Mouse (Mus musculus): Measurements from ENCODE around the gene E2f6.

Gene E2f6

DNA sequence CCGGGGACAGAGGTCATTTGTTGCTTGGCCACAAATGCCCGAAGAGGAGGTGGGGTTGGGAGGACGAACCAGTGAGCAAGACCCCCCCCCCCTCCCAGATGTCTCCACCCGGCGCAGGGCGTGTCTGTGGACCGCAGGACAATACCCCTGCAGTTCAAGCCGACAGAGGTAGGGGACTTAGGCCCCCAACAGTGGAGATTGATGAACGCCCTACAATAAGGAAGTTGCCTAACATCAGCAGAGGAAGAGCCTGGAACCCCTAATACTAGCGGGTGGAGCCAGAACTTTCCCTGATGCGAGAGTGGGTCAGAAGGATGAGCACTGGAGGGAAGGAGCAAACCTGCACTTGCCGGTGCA is 9.8 kb upstream of the E2f6 start:
- DNase-seq: no peak

GRCm38 (mm10) chr12:16803237-16803955 is 7.4 kb upstream of the E2f6 start:
- no peak for DNase-seq

GRCm38 (mm10) chr12:16803956-16804430 is 6.8 kb upstream of the E2f6 start:
- no peak for DNase-seq

GRCm38 (mm10) chr12:16805511-16805910 is 5.3 kb upstream of the E2f6 start:
- DNase-seq: peak; percentile 80

DNA sequence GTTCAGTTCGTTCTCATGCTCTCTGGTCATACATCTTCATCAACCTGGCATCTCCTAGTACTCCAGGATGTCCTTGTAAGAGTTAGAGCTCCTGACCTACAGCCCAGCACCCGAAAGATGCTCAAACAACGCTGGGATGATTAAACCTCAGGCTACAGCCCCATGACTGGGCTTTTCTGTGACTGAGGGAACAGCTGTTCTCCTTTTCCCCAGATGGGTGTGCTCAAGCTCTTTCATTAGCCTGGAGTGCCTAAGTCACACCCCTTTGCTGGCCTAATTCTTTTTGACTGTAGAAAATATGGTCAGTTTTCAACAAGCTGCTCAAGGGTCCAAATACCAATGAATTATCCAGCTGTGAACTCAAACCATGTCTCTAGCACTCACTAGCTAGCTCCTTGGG is 2.7 kb upstream of the E2f6 start:
- no peak for DNase-seq

DNA sequence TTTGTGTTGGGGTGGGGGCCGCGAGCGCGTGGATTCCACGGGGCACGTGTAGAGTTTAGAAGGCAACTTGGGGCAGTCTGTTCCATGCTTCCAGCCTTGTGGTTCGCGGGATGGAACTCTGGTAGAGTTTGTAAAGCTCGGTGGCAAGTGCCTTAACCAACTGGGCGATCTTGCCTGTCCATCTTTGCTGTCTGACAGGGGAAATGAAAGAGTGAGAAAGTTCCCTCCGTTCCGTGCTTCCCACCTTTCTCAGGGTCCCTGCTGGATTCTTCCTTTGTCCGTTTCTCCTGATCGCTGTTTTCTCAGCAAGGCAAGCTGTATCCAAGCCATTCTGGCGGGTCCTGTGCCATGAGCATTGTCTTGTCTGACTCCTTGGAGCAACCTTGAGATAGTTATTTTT is 714 bp downstream of the E2f6 start:
- no peak for DNase-seq

DNA sequence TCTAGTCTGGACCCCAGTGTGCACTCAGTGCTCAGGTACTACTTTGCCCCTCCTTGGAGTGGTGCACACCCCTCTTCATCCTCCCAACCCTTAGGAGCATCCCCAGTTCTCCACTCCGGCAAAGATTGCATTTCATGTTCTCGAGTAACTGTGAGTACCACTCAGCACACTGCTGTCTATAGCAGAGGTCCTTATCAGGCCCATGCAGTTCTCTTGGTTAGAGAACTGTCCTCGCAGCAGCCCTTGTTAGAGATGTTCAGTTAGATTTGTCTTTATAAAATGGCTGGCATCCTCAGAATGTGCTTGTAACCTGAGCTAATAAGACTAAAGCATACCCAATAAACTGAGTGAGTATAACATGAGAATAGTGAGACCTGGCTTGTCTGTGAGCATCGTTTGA is 6.4 kb downstream of the E2f6 start:
- DNase-seq: no peak

DNA sequence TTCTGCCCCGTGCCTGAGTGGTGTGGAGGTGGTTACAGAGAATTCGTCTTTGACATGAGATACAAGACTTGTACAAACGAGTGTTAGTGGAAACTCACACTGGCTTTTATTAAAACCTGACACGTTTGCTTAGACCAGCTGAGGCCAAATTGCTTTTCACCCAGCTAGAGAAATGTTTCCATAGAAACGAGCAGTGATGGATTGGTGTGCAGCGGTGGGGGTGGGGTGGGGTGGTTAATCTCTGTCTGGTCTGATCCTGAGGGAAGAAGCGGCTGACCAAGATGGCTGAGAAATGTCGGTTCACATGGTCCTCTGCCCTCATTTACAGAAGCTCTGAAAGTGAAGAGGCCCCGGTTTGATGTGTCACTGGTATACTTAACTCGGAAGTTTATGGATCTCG is 7.8 kb downstream of the E2f6 start:
- no peak for DNase-seq

GRCm38 (mm10) chr12:16820761-16821160 is 10.0 kb downstream of the E2f6 start:
- DNase-seq: no peak

GRCm38 (mm10) chr12:16822181-16822734 is 11.5 kb downstream of the E2f6 start:
- no peak for DNase-seq

- DNase-seq: no peak
These were observed 12.9 kb downstream of the E2f6 start for GRCm38 (mm10) chr12:16823701-16824100.

DNA sequence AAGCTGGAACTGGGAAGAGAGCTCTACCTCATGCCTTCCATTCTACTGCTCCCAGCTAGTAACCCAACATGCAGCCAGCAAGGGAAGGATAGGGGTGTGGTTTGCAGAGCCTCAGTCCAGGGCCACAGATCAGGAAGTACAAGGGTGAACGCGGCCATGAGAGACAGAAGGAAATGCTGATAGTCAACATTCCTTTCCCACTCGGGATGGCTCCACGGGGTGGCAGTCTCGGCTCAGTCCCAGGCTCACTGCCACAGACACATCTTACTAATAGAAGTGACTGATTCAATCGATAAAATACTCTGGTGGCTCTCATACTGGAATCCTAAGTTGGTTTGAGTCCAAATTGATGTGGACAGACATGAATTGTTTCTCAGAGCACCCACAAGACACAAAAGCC is 17.7 kb downstream of the E2f6 start:
- DNase-seq: peak; percentile 58

DNA sequence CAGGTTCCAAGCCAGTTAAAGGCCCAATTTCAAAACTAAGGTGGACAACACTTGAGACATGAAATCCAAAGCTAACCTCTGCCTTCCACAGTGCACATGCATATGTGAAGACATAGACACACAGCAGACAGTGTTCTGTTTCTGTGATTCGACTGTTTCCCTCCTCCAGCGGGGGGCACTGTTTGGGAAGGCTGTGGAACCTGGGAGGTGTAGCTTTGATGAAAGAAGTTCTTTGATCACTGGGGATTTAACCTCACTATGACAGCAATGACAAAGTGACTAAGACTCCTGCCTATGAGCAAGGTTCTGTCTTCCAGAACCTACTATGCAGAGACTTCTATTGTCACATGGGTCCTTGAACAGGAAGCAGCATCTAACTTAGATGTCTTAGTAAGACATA is 19.0 kb downstream of the E2f6 start:
- no peak for DNase-seq

DNA sequence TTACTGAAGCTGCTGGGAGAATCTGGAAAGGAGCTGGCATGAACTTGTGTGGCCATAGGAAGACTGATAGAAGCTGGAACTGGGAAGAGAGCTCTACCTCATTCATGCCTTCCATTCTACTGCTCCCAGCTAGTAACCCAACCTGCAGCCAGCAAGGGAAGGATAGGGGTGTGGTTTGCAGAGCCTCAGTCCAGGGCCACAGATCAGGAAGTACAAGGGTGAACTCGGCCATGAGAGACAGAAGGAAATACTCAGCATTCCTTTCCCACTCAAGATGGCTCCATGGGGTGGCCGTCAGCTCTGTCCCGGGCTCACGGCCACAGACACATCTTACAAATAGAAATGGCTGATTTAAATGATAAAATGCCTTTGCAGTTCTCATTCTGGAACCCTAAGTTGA is 20.3 kb downstream of the E2f6 start:
- no peak for DNase-seq

DNA sequence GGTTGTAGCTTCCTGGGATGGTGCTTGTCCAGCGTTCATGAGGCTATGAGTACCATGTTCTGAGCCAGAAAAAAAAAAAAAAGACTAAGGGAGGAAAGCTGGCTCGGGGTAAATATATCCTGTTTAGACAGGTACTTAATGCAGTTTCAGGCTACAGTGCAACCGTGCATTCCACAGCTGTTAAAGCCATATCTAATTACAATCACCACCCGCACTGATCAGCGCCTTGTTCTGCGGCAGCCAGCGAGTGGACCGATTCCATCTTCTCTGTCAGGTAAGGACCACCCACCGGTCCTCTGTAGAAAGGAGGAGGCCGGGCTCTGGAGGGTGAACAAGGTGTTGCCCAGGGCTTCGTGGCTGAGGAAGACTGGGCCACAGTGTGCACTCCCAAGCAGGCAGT is 23.9 kb downstream of the E2f6 start:
- DNase-seq: no peak

DNA sequence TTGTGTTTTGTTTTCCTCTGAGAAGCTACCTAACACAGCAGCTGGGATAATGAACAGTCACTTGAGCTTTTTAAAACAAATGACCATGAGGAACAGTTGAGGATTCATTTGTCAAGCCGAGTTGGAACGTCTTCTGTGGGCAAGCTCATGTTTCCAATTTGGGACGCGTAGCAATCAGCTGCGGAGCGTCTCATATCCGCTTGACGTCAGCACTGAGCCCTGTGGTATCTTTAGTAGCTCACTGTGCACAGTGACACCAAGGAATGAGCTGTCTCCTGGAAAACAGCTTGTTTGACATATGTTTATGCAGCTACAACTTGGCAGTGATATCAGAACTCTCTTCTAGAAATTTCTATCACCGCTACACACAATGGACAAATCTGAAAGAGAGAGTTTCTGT is 25.4 kb downstream of the E2f6 start:
- DNase-seq: peak; percentile 93

DNA sequence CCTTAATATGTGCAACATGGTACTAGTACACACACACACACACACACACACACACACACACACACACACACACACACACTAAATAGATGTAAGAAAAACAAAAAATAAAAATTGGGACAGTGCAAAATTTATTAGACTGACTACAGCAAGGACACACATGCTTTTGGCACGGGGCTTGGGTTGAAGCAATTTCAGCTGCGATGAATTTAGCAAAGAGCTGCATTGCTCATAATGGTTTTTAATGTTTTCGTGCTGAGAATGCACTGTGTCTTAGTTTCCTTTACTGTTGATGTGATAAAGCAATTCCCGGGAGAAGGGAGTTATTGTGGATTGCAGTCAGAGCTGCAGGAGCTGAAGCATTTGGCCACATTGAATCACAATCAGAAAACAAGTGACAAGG is 27.0 kb downstream of the E2f6 start:
- DNase-seq: no peak

DNA sequence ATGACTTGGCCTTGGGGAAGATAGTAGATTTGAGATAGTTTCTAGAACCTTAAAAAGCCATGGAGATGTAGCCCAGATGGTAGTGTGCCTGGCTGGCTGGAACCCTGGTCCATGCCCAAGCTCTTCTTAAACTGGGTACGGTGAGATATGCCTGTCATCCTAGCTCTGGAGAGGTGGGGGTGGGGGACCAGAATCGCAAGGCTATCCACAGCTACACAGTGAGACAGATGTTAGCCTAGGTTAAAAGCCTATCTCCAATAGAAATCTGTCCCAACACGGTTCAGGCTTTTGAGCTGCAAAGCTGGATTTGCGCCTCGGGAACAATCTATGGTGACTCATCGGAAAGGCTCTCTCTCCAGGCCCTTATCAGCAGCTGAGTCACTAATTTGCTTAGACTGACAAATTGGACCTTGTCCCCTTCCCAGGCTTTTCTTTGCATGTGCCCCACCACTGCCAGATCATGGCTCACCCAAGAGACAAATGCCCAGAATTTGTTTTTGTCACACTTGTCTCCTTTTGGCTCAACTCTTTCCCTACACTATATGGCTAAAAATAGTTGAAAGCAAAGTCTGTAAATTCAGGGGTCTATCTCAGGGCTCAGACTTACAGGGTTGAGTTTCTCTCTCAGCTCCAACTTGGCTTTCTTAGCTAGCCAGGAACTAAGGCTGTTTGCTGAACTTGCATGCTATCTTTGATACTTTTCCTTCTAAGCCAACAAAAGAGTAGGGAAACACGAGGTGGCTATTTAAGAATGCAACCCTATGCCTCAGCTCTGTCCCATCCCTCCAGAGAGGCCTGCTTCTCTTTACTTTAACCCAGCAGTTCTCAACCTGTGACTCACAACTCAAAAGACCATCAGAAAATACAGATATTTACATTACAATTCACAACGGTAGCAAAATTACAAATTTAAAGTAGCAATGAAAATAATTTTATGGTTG is 30.3 kb downstream of the E2f6 start:
- DNase-seq: no peak

DNA sequence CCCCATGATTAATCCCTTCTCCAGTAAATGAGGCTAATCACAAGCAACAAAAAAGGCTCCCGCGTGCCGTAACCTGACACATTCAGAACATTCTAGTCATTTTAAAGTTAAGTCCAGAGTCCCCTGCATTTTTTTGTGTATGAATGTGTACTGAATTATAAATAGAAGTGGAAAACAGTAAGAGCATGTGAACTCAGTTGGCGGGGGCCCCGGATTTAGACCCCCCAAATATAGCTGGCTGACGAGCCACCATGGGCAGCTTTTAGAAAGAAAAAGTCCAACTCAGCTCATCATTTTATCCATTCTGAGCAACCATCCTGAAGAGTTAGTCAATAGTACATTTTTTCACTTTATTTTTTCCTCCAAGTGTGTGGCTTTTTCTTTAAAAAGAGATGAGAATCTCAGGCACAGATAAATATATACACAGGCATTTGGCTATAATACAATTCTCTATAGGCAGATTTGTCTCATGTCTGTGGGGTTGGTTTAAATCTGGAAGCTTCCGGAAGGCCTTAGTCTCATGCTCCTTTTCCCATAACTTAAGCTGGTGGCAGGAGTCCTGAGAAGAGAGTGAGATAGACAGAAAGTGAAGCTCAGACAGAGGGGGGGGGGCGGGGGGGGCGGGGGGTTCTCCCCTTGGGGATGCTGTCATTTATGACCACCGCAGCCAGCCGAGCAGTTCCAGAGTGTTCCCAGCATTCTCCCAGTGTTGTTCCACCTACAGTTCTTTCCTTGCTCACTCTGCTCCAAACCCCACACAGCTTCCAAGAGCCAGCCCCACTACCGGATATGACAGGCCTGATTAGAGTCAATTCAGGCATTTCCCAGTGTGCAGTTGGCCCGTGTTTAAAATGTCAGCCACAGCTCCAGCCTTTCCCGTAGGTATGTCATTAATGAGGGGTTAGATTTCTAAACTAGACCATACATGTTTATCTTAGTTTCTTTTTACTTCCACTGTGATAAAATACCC is 34.1 kb downstream of the E2f6 start:
- no peak for DNase-seq

DNA sequence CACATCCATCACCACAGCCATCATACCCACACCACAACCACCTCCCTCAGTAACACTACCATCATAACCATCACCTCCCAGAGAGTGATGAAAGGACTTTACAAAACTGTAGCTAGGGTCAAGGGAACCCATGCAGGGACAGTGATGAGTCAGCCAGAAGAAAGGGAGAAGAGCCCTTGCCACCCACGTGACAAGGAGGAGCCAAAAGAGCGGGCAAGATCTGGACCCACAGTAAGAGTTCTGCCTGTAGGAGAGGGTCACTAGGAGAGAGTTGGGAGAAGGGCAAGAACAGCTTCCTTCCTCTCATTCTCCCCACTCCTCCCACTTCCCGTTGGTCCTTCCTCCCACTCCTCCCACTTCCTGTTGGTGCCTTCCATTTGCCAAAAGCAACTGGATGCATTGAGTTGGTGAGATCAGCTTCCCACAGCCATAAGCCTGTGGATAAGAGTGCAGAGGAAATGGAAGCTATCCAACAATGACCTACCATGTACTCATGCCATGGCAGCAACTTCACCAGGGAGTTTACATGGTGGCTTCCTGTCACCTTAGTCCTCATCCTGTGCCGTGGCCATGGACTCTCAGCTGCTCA is 36.5 kb downstream of the E2f6 start:
- DNase-seq: no peak

DNA sequence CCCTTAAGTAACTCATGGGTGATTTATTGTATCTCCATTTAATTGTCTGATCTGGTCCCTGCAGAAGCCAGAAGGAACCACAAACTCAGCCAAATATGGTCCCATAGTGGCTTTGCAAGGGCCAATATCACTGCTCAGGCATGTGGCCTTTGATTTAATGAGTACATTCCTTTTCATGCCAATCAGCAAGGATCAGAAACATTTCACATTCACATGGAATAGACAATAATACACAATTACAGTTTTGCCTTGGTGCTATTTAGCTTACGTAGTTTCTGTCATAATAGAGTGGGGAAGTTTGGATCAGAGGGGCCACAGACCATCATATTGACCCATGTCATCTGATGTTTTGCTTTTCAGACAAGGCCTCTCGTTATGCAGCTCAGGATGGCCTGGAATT is 37.7 kb downstream of the E2f6 start:
- DNase-seq: no peak

DNA sequence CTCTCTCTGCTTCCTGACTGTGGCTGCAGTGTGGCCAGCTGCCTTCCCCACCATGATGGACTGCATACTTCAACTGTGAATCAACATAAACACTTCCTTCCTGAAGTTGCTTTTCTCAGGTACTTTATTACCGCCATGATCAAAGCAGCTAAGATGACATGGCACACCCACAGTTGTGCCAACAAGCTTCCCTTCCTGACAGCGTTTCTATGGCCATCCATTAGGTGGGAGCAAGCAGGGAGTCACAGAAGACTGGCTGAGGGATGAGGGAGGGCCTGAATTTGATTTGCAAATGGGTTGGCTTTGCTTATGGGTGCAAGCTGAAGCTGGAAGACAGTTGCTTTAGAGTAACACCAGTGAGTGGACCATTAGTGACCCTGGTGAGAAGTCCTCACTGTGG is 39.1 kb downstream of the E2f6 start:
- DNase-seq: no peak

Data from layer of hippocampus, adult 9-11 months (tissue).